Mouse (Mus musculus) stomach, postnatal 0 days (tissue): ENCODE data around the gene Igfn1. TPM values are rescaled to one million over a fixed set of nuclear protein-coding genes. Genes with fewer than 3 reads are reported as not detected.

Experiments
- ATAC-seq: fragments of 200-750 bp; cut with Nextera tagmentation; 2 replicates; pipeline ENCODE4 v1.8.0; 2017; ENCODE audit not compliant: low FRiP score, low TSS enrichment
- DNase-seq: peaks from one replicate; pipeline ENCODE4 v3.0.0-alpha.2; 2016; ENCODE audit warnings: low spot score
- H3K27ac ChIP-seq: fragments of 300-500 bp; sonication (generic); replicated peaks from 2 replicates; pipeline ENCODE4 v1.5.1; 2014; ENCODE audit warnings: mild to moderate bottlenecking, control low read depth
- H3K27me3 ChIP-seq: fragments of 300-500 bp; sonication (generic); 2 replicates; pipeline ENCODE4 v1.6.1; 2014; ENCODE audit warnings: low read length; ENCODE audit not compliant: control insufficient read depth, insufficient read depth
- H3K36me3 ChIP-seq: fragments of 300-500 bp; sonication (generic); 2 replicates; pipeline ENCODE4 v1.6.1; 2014; ENCODE audit warnings: low read length, mixed read lengths; ENCODE audit not compliant: control insufficient read depth, insufficient read depth
- H3K4me1 ChIP-seq: fragments of 300-500 bp; sonication (generic); replicated peaks from 2 replicates; pipeline ENCODE4 v1.6.1; 2014; ENCODE audit warnings: antibody characterized with exemption; ENCODE audit not compliant: control insufficient read depth, insufficient read depth
- H3K4me2 ChIP-seq: fragments of 300-500 bp; sonication (generic); replicated peaks from 2 replicates; pipeline ENCODE4 v1.6.1; 2014; ENCODE audit warnings: low read depth, mild to moderate bottlenecking, control low read depth, moderate library complexity
- H3K4me3 ChIP-seq: fragments of 300-500 bp; sonication (generic); 2 replicates; pipeline ENCODE4 v1.5.1; 2014; ENCODE audit warnings: low read depth, low read length, control low read depth
- H3K9ac ChIP-seq: fragments of 300-500 bp; sonication (generic); 2 replicates; pipeline ENCODE4 v1.6.1; 2014; ENCODE audit warnings: mild to moderate bottlenecking, low read length, control low read depth, mixed read lengths
- H3K9me3 ChIP-seq: fragments of 300-500 bp; sonication (generic); 2 replicates; pipeline ENCODE4 v1.6.1; 2016; ENCODE audit warnings: low read length; ENCODE audit not compliant: control insufficient read depth
- CTCF ChIP-seq: IDR thresholded peaks from 2 replicates; pipeline ENCODE4 v1.5.1; 2016; ENCODE audit warnings: antibody characterized with exemption, low read depth, mild to moderate bottlenecking, moderate library complexity
- EP300 ChIP-seq: optimal IDR thresholded peaks from 2 replicates; pipeline ENCODE3; 2016; ENCODE audit warnings: antibody characterized with exemption
- WGBS: fragments of 180-500 bp; shearing (Covaris S2); extraction: QIAGEN DNeasy Blood & Tissue Kit; methylation state at CpG from one replicate; pipeline ENCODE4 v1.1.7; 2014; 5-methylcytosine and 5-hydroxymethylcytosine counted together
- polyA plus RNA-seq: library from polyadenylated mRNA; unstranded; fragments of >200 nt; fragmentation: Nextera tagmentation; extraction: Ambion mirVana; gene quantifications from 2 replicates; pipeline ENCODE4 v1.2.1, GENCODE M21; 2015

Igfn1 gene
- polyA plus RNA-seq, 1 experiment from 2014 or later: 0.04 TPM

GRCm38 (mm10) chr1:135946247-135946646 is 59.9 kb downstream of the Igfn1 start:
- H3K9ac ChIP-seq: no peak overlapping the region
- WGBS: 46% methylated on average over 4 of the region's 4 CpGs
- H3K36me3 ChIP-seq: no peaks in the 10 kb centered on the region
- no peak overlapping the region for H3K4me3 ChIP-seq
- no peaks in the 10 kb centered on the region for H3K4me1 ChIP-seq
- no peaks in the 10 kb centered on the region for H3K9me3 ChIP-seq
- TF ChIP-seq CTCF (no peak), EP300 (no peak)
- DNase-seq (no peak), ATAC-seq (no peak)
- H3K4me2 ChIP-seq: no peak overlapping the region
- H3K27ac ChIP-seq: no peak overlapping the region
- no peaks in the 10 kb centered on the region for H3K27me3 ChIP-seq

- ATAC-seq (peak; percentile 36; the same call in 1 of the 2 replicates), DNase-seq (peak; percentile 52)
- 10% methylated on average over 7 of the region's 7 CpGs for WGBS
- Histone ChIP-seq H3K4me1 (no peaks in the 10 kb centered on the region), H3K27me3 (no peaks in the 10 kb centered on the region), H3K4me3 (no peak overlapping the region), H3K4me2 (no peak overlapping the region), H3K27ac (no peak overlapping the region), H3K9me3 (no peaks in the 10 kb centered on the region), H3K36me3 (no peaks in the 10 kb centered on the region), H3K9ac (no peak overlapping the region)
- TF ChIP-seq EP300: no peak
- TF ChIP-seq CTCF: peak; percentile 88
Observed at GRCm38 (mm10) chr1:135945711-135946110, 60.4 kb downstream of the Igfn1 start.

GRCm38 (mm10) chr1:135944526-135945259 is 61.4 kb downstream of the Igfn1 start:
- Histone ChIP-seq H3K4me2 (no peak overlapping the region), H3K36me3 (no peaks in the 10 kb centered on the region), H3K27ac (no peak overlapping the region), H3K9me3 (no peaks in the 10 kb centered on the region), H3K4me1 (no peaks in the 10 kb centered on the region), H3K27me3 (no peaks in the 10 kb centered on the region), H3K4me3 (no peak overlapping the region), H3K9ac (no peak overlapping the region)
- peak; percentile 67 for ATAC-seq
- TF ChIP-seq EP300 (no peak), CTCF (peak; percentile 91)
- DNase-seq: peak; percentile 77
- 43% methylated on average over 12 of the region's 12 CpGs for WGBS

GRCm38 (mm10) chr1:135943713-135944112 is 62.4 kb downstream of the Igfn1 start:
- ATAC-seq (no peak), DNase-seq (no peak)
- TF ChIP-seq CTCF (no peak), EP300 (no peak)
- Histone ChIP-seq H3K4me3 (no peak overlapping the region), H3K36me3 (no peaks in the 10 kb centered on the region), H3K27ac (no peak overlapping the region), H3K4me2 (no peak overlapping the region), H3K9me3 (no peaks in the 10 kb centered on the region), H3K4me1 (no peaks in the 10 kb centered on the region), H3K9ac (no peak overlapping the region), H3K27me3 (no peaks in the 10 kb centered on the region)
- 80% methylated on average over 2 of the region's 2 CpGs for WGBS

- H3K4me2 ChIP-seq: no peak overlapping the region
- ATAC-seq (no peak), DNase-seq (no peak)
- no peak overlapping the region for H3K9ac ChIP-seq
- H3K27me3 ChIP-seq: no peaks in the 10 kb centered on the region
- no peak overlapping the region for H3K27ac ChIP-seq
- no peaks in the 10 kb centered on the region for H3K9me3 ChIP-seq
- no peaks in the 10 kb centered on the region for H3K36me3 ChIP-seq
- no peak overlapping the region for H3K4me3 ChIP-seq
- TF ChIP-seq CTCF (no peak), EP300 (no peak)
- WGBS: 25% methylated on average over 7 of the region's 7 CpGs
- H3K4me1 ChIP-seq: no peaks in the 10 kb centered on the region
Observed at GRCm38 (mm10) chr1:135942116-135942515, 64.0 kb downstream of the Igfn1 start.

GRCm38 (mm10) chr1:135941259-135942006 is 64.7 kb downstream of the Igfn1 start:
- no peak overlapping the region for H3K9ac ChIP-seq
- 67% methylated on average over 6 of the region's 6 CpGs for WGBS
- H3K4me1 ChIP-seq: no peaks in the 10 kb centered on the region
- DNase-seq (no peak), ATAC-seq (0 out of 2 replicates have a peak, but pooled peaks have one; percentile 6)
- no peaks in the 10 kb centered on the region for H3K27me3 ChIP-seq
- H3K4me2 ChIP-seq: no peak overlapping the region
- H3K36me3 ChIP-seq: no peaks in the 10 kb centered on the region
- no peaks in the 10 kb centered on the region for H3K9me3 ChIP-seq
- H3K27ac ChIP-seq: no peak overlapping the region
- H3K4me3 ChIP-seq: no peak overlapping the region
- TF ChIP-seq EP300: no peak
